Comparison of ENCODE assay signal across 14 mouse cellular contexts in genomic region chr9:120699781-120700180, GRCm38 (mm10).
"Had no signal": no experiment of that assay in that cellular context is flagged by ENCODE, and none has a peak within 500 bp of the region (broad histone marks: within the 10 kb centered on the region; RNA-seq: fewer than 3 reads in every experiment).

No protein-coding gene starts in this region.

- DNase-seq: kidney, adult 8-10 months; kidney, postnatal 25 days; layer of hippocampus, adult 9-11 months; liver; liver, embryonic 13.5 days; liver, postnatal 0 days; midbrain, embryonic 14.5 days; right cerebral cortex, adult 18-20 months; right cerebral cortex, postnatal 25 days; thymus, postnatal 4 days had no signal

- H3K9me3 ChIP-seq: liver, embryonic 13.5 days; midbrain, embryonic 10.5 days; neural tube, embryonic 15.5 days had no signal

- H3K4me3 ChIP-seq: liver, embryonic 13.5 days; midbrain, embryonic 10.5 days; myocyte; neural tube, embryonic 15.5 days had no signal

- ATAC-seq: intestine, postnatal 0 days; liver, postnatal 0 days had no signal

- H3K27ac ChIP-seq: liver, embryonic 13.5 days; midbrain, embryonic 10.5 days; neural tube, embryonic 15.5 days had no signal

- H3K4me2 ChIP-seq: liver, embryonic 13.5 days; neural tube, embryonic 15.5 days had no signal

- H3K36me3 ChIP-seq: liver, embryonic 13.5 days; midbrain, embryonic 10.5 days; neural tube, embryonic 15.5 days had no signal

- H3K9ac ChIP-seq: liver, embryonic 13.5 days; liver, postnatal 0 days; neural tube, embryonic 15.5 days had no signal

- H3K4me1 ChIP-seq: liver, embryonic 13.5 days had no signal

- H3K27me3 ChIP-seq: liver, embryonic 13.5 days; neural tube, embryonic 15.5 days had no signal
